Mouse (Mus musculus) embryo, embryonic 11.5 days (tissue): ENCODE measurements around the gene Zfp735.

ENCODE experiments used
- DNase-seq: peaks from one replicate; pipeline ENCODE4 v3.0.0-alpha.2; 2012; ENCODE audit warnings: low read depth, low spot score

Zfp735 gene

DNA sequence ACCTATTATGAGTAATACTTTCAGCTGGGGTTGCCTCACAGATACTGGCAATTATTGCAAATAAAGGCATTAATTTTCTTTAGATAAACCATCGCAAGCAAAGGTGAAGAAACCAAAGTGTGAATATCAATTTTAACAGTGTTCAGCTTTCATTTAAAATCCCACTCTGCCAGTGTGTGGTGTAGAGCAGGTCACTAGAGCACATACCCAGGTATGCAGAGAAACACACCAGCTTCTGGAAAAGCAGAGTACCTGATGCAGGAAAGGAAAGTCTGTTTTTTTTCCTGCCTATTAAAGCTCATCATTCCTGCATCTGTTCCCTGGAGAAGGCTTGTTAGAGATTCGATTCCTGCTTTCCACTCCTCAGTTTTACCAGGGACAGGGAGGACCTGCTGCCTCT lies at the start of gene Zfp735:
Gene Zfp735, plus strand, starts transcription at position 301 of the 400 bp plus-strand sequence.
- no peak for DNase-seq

DNA sequence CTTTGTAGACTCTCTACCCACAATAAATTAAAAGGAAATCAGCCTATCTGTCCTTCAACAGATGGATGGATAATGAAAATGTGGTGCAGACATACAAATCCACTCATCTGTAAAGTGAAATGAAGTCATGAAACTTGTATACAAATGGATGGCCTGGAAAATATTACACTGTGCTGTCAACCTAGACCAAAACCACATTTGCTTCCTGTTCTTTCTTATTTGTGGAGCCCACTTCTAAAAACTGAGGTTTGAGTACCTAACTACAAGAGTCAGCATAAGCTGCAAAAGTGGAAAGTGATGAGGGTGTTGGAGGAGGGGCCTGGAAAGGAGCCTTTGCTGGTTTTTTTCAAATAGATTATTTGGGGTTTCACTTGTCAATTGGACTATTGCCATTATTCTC lies 70.5 kb downstream of the Zfp735 start:
- DNase-seq: no peak
